Mouse (Mus musculus) erythroid progenitor cell, adult 5-6 weeks (primary cell): ENCODE measurements at regions not wholly inside any gene's neighbourhood (a gene's known extent, or its start where the extent isn't known, plus 50 kb on each side); places are given as distances from the start of the nearest gene placed in this dataset.

Experiments
- ATAC-seq: replicated peaks from 2 replicates; pipeline ENCODE4 v1.8.0; 2016; ENCODE audit warnings: moderate number of reproducible peaks, mild to moderate bottlenecking, moderate TSS enrichment, inconsistent platforms; ENCODE audit not compliant: poor library complexity, low FRiP score, severe bottlenecking

DNA sequence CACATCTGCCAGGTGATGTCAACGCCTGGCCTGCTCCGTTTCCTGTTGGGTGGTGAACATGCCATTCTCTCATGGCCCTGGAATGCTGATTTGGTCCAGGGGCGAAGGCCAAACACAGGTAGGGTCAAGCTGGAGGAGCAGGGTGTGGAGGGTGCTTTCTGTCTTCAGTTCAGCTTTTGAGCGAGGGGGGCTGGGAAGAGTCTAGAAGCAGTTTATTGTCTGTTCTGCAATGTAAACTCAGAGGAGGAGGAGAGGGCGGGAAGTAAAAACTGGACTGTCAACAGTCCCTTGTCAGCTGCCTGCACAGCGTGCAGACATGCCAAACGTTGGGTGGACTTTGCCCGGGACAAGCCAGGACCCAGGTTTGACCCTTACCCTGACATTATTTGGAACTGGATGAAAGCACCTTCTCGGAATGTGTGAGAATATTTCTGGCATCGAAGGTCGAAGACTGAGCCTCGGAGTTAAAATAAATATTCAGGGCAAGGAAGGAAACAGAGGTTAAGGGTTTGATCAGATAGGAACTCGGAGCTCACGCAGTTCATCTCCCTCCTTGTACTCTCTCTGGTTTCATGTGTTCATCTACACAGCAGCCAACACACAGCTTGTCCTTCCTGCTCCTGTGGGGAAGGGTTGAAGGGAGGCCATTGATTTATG is 183.3 kb upstream of the Gm5148 start:
- ATAC-seq, result no peak

GRCm38 (mm10) chr3:37906806-37907251 is 182.5 kb upstream of the Gm5148 start:
- no peak for ATAC-seq

- no peak for ATAC-seq
Observed at GRCm38 (mm10) chr3:37904188-37904587, 179.9 kb upstream of the Gm5148 start.

DNA sequence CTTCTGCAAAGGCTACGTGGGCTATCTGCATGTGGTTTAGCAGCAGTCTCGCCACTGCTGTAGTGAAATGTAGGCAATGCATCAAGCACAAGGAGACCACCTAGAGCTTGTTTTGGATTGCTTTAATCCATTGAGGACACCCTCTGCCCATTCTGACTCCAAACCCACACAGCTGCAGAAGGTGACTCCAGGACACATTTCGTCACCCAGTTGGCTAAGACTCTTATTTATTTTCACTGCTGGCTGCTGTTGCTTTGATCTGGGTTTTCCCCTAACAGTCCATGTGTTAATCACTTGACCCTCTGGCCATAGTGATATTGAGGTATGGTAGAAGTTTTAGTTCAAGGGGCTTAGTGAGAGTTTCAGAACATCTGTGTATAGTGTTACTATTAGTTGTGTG is 179.2 kb upstream of the Gm5148 start:
- ATAC-seq, result no peak

DNA sequence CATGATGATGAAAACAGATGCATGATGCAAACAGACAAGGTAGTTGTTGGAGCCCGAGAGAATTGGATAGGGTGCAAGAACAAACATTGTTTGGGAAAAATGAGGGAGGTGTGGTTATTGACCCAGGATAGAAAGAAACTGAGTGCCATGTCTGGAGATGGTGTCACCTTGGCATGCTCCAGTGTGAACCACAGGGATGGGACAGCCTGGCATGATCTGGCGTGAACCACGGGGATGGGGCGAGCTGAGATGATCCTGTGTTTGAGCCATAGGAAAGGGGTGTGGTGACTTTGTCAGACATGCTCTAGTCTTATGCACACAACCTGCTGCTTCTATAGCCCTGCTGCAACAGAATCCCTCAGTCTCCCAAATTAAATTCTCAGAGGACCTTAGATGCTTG is 178.7 kb upstream of the Gm5148 start:
- no peak for ATAC-seq

GRCm38 (mm10) chr3:37897392-37897791 is 173.1 kb upstream of the Gm5148 start:
- no peak for ATAC-seq

- ATAC-seq, result no peak
Observed at GRCm38 (mm10) chr3:37896821-37897311, 172.6 kb upstream of the Gm5148 start.

DNA sequence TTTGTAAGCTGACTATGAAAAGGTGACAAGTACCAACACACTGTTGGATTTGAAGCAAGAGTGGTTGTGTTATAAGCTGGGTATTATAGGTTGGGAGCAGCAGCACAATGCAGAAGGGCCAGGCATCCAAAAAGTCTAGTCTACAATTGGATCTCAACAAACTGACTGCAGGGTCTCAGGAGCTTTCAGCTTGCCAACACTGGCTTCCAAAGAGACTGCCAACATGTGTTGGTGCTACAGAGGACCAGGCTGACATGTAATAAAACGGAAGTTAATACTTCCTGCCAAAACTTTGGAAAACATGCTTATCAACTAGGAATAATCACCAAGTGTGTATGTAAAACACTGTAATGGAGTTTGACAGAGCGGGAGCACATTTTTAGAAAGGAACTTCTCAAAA is 170.3 kb upstream of the Gm5148 start:
- ATAC-seq, result no peak

DNA sequence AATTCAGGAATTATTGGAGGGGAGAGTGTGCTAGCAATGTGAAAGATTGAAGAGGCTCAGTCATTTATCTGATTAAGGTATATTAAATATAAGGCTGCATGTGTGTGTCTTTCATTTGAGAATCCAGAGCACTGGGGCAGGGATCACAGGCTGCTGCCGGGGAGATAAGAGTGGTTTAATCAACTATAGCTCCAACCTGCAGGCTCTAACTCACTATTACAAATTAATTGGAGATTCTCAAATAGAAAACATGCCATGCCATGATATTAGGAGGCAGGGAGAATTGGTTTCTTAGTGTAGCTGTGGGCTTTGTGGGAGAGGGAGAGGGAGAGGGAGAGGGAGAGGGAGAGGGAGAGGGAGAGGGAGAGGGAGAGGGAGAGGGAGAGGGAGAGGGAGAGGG is 165.9 kb upstream of the Gm5148 start:
- ATAC-seq, result no peak

DNA sequence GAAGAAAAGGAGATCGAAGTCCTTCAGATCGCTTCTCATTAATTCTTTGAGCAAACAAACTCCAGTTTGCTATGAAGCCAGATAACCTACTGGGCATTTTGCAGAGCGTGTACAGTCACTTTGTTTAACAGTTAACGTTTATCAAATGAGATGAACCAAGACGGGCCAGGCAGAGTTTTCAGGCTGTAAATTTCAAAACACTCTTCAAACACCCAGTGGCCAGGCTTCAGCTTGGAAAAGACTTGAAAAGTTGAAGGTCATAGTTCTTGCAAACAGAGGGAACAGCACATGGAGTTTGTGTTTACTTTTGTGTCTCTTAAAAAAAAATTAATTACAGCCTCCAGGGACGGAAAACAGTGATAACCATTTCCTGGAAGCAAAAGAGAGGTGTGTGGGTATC is 164.2 kb upstream of the Gm5148 start:
- no peak for ATAC-seq

DNA sequence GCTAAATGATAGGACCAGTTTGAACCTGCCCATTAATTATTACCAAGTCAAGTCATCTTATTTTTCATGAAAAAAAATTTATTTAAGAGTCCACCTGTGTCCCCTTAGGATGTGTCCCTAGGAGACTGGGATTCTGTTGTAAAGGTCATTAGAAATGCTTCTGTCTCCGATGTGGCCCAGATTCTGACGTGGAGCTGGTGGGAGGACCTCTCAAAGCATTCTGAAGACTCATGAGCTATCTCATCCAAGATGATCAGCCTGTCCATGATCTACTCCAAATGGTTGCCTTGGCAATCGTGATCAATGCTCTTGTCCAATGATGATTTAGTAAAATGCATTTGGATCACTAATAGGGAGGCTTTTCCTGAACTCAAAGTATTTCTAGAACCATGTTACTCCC is 163.4 kb upstream of the Gm5148 start:
- no peak for ATAC-seq

DNA sequence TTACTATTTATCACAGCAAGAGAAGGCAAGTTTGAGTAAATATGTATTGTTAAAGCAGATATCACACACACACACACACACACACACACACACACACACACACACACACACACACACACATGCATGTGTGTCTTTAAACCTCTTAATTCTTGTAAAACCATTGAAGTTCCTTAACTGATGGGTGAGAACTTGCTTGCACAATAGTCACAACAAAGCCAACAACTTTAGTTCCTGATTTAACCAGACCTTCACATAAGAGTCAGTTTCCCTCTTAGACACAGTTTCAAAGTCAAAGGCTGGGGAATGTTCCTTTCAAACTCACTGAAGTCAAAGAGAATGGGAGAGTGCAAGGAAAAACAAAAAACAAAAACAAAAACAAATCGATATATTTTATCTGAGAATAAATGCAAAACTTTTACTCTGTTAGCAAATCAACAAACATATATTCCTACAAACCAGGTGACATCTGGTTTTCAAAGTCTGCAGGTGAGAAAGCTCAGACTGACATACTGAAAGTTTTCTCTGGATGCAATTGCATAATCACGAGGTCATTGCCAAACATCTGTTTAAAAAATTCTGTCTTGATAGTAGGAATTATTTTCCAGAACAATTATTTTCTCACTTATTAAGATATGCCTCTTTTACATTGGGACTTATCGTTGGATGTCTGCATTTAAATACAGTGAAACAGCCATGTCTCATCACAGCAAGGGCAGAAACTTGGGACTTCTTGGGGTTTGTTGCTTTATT is 162.6 kb upstream of the Gm5148 start:
- ATAC-seq, result no peak

DNA sequence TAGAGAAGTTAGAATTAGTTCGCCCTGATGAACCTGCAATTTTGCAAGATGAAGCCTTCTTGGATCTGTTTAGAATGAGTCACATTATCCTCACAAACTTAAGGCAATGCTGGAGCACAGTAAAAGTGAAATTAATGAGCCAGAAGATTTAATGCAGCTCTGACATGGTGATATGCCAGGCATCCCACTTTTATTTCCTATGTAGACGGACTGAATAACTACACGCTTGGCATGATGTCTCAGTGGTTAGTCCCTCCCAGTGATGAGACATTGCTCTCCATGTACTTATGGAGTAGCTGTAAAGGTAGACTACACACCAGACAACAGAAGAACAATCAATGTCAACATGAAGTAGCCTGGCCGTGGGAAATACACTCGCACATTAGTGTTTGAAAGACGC is 161.5 kb upstream of the Gm5148 start:
- no peak for ATAC-seq

GRCm38 (mm10) chr3:37882417-37882816 is 158.1 kb upstream of the Gm5148 start:
- no peak for ATAC-seq

GRCm38 (mm10) chr3:37881016-37881415 is 156.7 kb upstream of the Gm5148 start:
- ATAC-seq, result no peak

DNA sequence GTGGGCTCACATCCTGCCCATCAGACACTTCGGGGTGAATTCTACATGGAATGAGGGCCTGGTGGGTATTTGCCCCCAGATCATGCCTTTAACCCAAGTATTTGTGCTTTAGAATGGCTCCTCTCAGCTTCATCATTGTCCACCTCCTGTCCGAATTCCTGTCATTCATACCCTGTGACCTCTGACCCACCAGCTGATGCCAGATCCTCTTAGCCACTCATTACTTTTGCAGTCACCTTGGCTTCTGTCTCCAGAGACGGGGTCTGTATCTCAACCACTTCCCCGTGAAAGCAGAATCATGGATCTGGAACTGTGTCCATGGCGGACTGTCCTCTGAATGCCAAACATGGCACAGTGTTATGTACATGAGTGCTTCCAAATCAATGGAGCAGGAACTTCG is 154.8 kb upstream of the Gm5148 start:
- ATAC-seq, result no peak

- ATAC-seq, result no peak
Observed at GRCm38 (mm10) chr3:37876016-37876765, 151.9 kb upstream of the Gm5148 start.

- no peak for ATAC-seq
Observed at GRCm38 (mm10) chr3:37875331-37876015, 151.2 kb upstream of the Gm5148 start.

GRCm38 (mm10) chr3:37874864-37875263 is 150.6 kb upstream of the Gm5148 start:
- no peak for ATAC-seq

DNA sequence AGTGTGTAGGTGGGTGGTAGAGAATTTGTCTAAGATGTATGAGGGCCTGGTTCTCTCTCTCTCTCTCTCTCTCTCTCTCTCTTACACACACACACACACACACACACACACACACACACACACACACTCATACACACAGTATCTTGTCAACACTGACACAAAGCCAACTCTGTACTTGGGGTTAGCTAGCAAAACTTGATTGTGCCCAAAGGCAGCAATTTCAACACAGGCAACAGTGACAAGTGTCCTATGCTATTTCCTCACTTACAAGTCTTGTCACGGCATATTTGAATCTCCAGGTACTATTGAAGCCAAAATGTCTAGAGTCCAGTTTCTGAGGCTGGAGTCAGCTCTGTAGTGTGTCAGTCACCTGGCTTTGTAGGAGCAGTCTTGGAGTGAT is 150.1 kb upstream of the Gm5148 start:
- no peak for ATAC-seq
